Mouse (Mus musculus) liver, embryonic 14.5 days (tissue): ENCODE data around the gene Nptn.
A peak's percentile ranks its signal among the peaks of the same experiment; 100 is the strongest.
"Not testable (repeated sequence)": the region's sequence is repeated elsewhere in the genome, so short reads cannot be mapped to it uniquely, and the experiment has no call there.

Experiments used
- CTCF ChIP-seq: IDR thresholded peaks from 2 replicates; pipeline ENCODE4 v1.5.1; 2016; ENCODE audit warnings: antibody characterized with exemption, low read depth, control low read depth
- EP300 ChIP-seq: IDR thresholded peaks from 2 replicates; pipeline ENCODE4 v1.6.1; 2016; ENCODE audit warnings: antibody characterized with exemption, low read depth

- TF ChIP-seq EP300: not testable (repeated sequence)
- TF ChIP-seq CTCF: peak; percentile 43
Observed at GRCm38 (mm10) chr9:58580453-58581195, 1.4 kb upstream of the Nptn start.
